Mouse (Mus musculus) embryonic stem cell, embryonic (primary cell): Measurements from ENCODE around the gene Gap43.
"Not testable (repeated sequence)": the region's sequence is repeated elsewhere in the genome, so short reads cannot be mapped to it uniquely, and the experiment has no call there.

Experiments used
- CTCF ChIA-PET, 4 experiments: fragments of 300-600 bp in 2 of 4; fragments of 350-600 bp in 2 of 4; sonication (Branson Sonifier 250); formaldehyde crosslinking; loops; one replicate each; lab custom pipeline; 2022; ENCODE audit warnings: inconsistent platforms in 2 of 4; lab: Charles Lee
- POLR2A ChIA-PET, 4 experiments: fragments of 300-600 bp in 2 of 4; fragments of 350-600 bp in 2 of 4; sonication (Branson Sonifier 250); formaldehyde crosslinking; loops; one replicate each; lab custom pipeline; 2022; ENCODE audit warnings: antibody characterized with exemption in 4 of 4, inconsistent platforms in 1 of 4; lab: Charles Lee

The Gap43 gene

DNA sequence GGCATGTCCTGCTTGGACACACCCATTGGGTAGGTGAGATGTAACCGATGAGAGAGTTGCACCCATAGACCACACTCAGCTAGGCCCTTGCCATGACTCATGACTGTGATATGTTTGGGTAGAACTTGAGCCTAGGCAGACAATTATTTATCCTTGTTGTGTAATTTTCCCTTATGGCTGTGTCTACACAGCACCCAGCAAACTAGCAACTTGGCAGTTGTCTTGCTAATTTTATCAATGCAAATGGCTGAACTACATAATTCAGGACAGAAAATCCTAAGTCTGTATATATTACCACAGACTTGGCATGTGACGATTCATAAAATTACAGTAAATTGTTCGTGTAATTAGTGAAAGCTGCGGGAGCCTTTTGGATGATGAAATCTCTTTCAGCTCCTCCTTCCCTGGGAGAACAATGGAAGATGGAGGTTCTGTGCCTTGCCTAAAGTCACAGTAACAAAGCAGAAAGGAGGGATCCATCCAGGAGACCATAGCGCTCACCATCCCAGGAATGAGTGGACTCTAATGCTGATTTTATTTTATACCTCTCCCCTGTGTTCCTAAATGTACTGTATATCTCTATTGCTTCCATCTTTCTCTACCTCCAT lies 77.4 kb downstream of the Gap43 start:
- ChIA-PET CTCF (interaction anchor here in 1 of 4 experiments (0.6 kb wide), 1 partner anchor 77 kb away, joined by 3 read pairs; no protein-coding TSS in a partner anchor), POLR2A (no interaction called here)

DNA sequence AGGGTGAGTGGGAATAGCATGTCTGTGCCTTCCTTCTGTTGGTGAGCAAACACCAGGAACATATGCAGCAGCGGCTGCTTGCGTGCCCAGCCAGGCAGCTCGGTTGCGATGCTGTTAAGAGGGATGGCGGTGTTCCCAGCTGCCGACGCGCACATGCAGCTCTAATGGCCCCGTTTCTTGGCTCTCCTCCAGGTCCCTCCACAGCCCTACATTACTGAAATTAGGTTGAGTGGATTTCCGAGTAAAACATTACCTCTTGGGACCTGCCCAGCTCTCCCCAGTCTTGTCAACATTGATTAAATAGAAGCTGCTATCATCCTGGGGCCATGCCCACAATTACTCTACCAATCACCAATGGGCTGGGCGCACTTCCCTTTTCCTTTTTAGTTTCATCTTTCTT lies 84.8 kb downstream of the Gap43 start:
- ChIA-PET POLR2A (interaction anchor here in 1 of 4 experiments (0.8 to 0.9 kb wide), 2 partner anchors 10 to 320 kb away, joined by 3 read pairs; no protein-coding TSS in a partner anchor), CTCF (interaction anchor here in 2 of 4 experiments (1.2 to 1.3 kb wide), 2 partner anchors 91 kb away, joined by 4 read pairs; no protein-coding TSS in a partner anchor)

- CTCF ChIA-PET: interaction anchor here in 2 of 4 experiments (1.2 to 1.3 kb wide), 2 partner anchors 90 to 91 kb away, joined by 4 read pairs; no protein-coding TSS in a partner anchor
- POLR2A ChIA-PET: interaction anchor here in 1 of 4 experiments (0.8 to 0.9 kb wide), 2 partner anchors 10 to 320 kb away, joined by 3 read pairs; no protein-coding TSS in a partner anchor
These were observed 85.2 kb downstream of the Gap43 start for GRCm38 (mm10) chr16:42255222-42255621.

DNA sequence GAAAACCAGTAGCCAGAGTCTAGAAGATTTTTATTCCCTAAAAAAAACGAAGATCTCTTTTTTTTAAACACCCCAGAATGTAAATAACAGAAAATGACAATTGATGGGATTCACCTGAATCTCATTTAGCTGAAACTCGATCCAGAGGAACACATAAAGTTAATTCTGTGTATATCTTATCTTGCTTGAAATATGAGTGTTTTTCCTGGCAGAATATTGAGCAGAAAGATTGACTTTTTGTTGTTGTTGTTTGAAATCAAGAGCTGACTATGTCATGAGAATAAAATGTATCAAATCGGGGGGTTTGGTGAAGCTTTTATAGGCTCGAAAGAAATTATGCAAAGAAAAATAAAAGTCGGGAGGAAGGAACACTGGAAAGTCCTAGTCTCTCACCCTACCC lies 88.2 kb downstream of the Gap43 start:
- ChIA-PET CTCF (no interaction called here), POLR2A (interaction anchor here in 1 of 4 experiments (1.4 kb wide), 1 partner anchor 17 kb away, joined by 3 read pairs; no protein-coding TSS in a partner anchor)

DNA sequence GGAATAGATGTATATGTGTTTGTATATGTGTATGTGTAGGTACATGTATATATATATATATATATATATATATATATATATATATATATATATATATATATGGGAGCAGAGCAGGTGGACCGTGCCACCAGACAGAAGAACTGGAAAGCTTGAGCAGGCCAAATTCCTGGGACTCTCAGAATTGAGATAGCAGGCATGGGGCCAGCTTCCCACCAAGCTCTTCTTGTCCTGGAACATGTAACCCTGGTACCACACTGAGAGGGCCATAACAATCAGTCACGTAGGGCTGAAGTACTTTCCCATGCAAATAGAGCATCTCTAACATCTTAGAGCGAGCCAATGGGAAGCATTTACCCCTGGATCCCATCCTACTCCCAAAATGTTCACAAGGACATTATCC lies 96.3 kb downstream of the Gap43 start:
- POLR2A ChIA-PET: interaction anchor here in 1 of 4 experiments (0.6 kb wide), 1 partner anchor 665 kb away, joined by 3 read pairs; no protein-coding TSS in a partner anchor
- CTCF ChIA-PET: not testable (repeated sequence)

DNA sequence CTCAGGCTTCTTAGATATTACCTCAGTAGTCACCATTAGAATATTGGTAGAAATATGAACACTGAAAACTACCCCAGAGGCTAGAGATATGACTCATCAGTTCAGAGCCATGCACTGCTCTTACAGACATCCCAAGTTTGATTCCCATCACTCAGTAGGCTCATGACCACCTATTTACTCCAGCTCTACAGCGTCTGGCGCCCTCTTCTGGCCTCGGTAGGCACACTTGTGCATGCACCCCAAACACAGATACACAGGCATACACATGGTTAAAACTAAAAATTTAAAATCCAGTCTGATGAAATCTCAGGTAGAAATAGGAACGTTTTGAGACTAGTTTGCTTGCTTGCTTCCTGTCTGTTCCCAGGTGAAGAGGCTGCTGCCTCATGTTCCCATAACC lies 109.1 kb downstream of the Gap43 start:
- POLR2A ChIA-PET: interaction anchor here in 1 of 4 experiments (0.7 kb wide), 1 partner anchor 1259 kb away, joined by 3 read pairs; no protein-coding TSS in a partner anchor

More for the DNA sequence above, 109.1 kb downstream of the Gap43 start:
- CTCF ChIA-PET: interaction anchor here in 2 of 4 experiments (0.7 to 0.8 kb wide), 2 partner anchors 59 to 67 kb away, joined by 3 read pairs; no protein-coding TSS in a partner anchor
